Mouse (Mus musculus): ENCODE data around the gene Emilin1.

- TF ChIP-seq CTCF (IDR thresholded peaks at IDR 0.05; ENCODE audit: low read depth, low read length) (no peak), EP300 (IDR thresholded peaks at IDR 0.05; ENCODE audit: insufficient read depth, low read depth, low read length) (no peak)
Measured at GRCm38 (mm10) chr5:30952551-30952950, 39.3 kb downstream of the Emilin1 start.
